Mouse (Mus musculus): ENCODE measurements at regions not wholly inside any gene's neighbourhood (a gene's known extent, or its start where the extent isn't known, plus 50 kb on each side); places are given as distances from the start of the nearest gene placed in this dataset.
A peak's percentile ranks its signal among the peaks of the same experiment; 100 is the strongest.
"Not testable (repeated sequence)": the region's sequence is repeated elsewhere in the genome, so short reads cannot be mapped to it uniquely, and the experiment has no call there.

- H3K4me1 ChIP-seq (ENCODE audit: control insufficient read depth, insufficient read depth, low read length) = peaks cover 2% of the 10 kb centered on the region
- no peak for DNase-seq
- H3K4me3 ChIP-seq = no peak overlapping the region
- no peak overlapping the region for H3K27ac ChIP-seq
- no peak overlapping the region for H3K9ac ChIP-seq (ENCODE audit: low read depth, low read length)
- no peaks in the 10 kb centered on the region for H3K79me2 ChIP-seq (replicated peaks; ENCODE audit: control insufficient read depth, insufficient read depth, low read length)
- 96% methylated on average over 5 of the region's 5 CpGs for WGBS
- no peaks in the 10 kb centered on the region for H3K27me3 ChIP-seq (ENCODE audit: control insufficient read depth, insufficient read depth, low read length)
- no peak for TF ChIP-seq EP300 (IDR thresholded peaks at IDR 0.05; ENCODE audit: insufficient read depth, low read depth, low read length)
- no peak for TF ChIP-seq POLR2A (IDR thresholded peaks at IDR 0.05; ENCODE audit: insufficient read depth, low read depth, low read length)
- no peak for TF ChIP-seq CTCF (IDR thresholded peaks at IDR 0.05)
- intact Hi-C loops (cut with DNase I) = loop anchor here (5.0 kb wide), 1 partner anchor 65 kb away; no protein-coding TSS in a partner anchor
- peaks cover 2% of the 10 kb centered on the region; the same call in 1 of the 2 replicates for H3K36me3 ChIP-seq (ENCODE audit: control insufficient read depth, insufficient read depth, low read length)
Observed at GRCm38 (mm10) chr11:16592766-16593165, 84.5 kb upstream of the Sec61g start.

GRCm38 (mm10) chr11:16594832-16595231, 86.5 kb upstream of the Sec61g start:
- TF ChIP-seq POLR2A (IDR thresholded peaks at IDR 0.05; ENCODE audit: insufficient read depth, low read depth, low read length) = no peak
- no peak for TF ChIP-seq EP300 (IDR thresholded peaks at IDR 0.05; ENCODE audit: insufficient read depth, low read depth, low read length)
- no peak for TF ChIP-seq CTCF (IDR thresholded peaks at IDR 0.05)
- 71% methylated on average over 1 of the region's 1 CpGs for WGBS
- intact Hi-C loops (cut with DNase I) = loop anchor here (5.0 kb wide), 1 partner anchor 68 kb away; no protein-coding TSS in a partner anchor
- no peak for DNase-seq
- Histone ChIP-seq H3K9ac (ENCODE audit: low read depth, low read length) (no peak overlapping the region), H3K27ac (no peak overlapping the region), H3K4me1 (ENCODE audit: control insufficient read depth, insufficient read depth, low read length) (peaks cover 2% of the 10 kb centered on the region), H3K4me3 (no peak overlapping the region), H3K36me3 (ENCODE audit: control insufficient read depth, insufficient read depth, low read length) (peaks cover 2% of the 10 kb centered on the region; the same call in 1 of the 2 replicates), H3K27me3 (ENCODE audit: control insufficient read depth, insufficient read depth, low read length) (no peaks in the 10 kb centered on the region), H3K79me2 (replicated peaks; ENCODE audit: control insufficient read depth, insufficient read depth, low read length) (no peaks in the 10 kb centered on the region)

- TF ChIP-seq CTCF (IDR thresholded peaks at IDR 0.05) (no peak), EP300 (IDR thresholded peaks at IDR 0.05; ENCODE audit: insufficient read depth, low read depth, low read length) (no peak), POLR2A (IDR thresholded peaks at IDR 0.05; ENCODE audit: insufficient read depth, low read depth, low read length) (no peak)
- no peak for DNase-seq
- Histone ChIP-seq H3K36me3 (ENCODE audit: control insufficient read depth, insufficient read depth, low read length) (no peaks in the 10 kb centered on the region), H3K27ac (no peak overlapping the region), H3K27me3 (ENCODE audit: control insufficient read depth, insufficient read depth, low read length) (no peaks in the 10 kb centered on the region), H3K4me1 (ENCODE audit: control insufficient read depth, insufficient read depth, low read length) (no peaks in the 10 kb centered on the region), H3K79me2 (replicated peaks; ENCODE audit: control insufficient read depth, insufficient read depth, low read length) (no peaks in the 10 kb centered on the region), H3K9ac (ENCODE audit: low read depth, low read length) (no peak overlapping the region), H3K4me3 (no peak overlapping the region)
- WGBS = 75% methylated on average over 6 of the region's 6 CpGs
- intact Hi-C loops (cut with DNase I) = no loop called here
Observed at GRCm38 (mm10) chr11:16597038-16597830, 89.0 kb upstream of the Sec61g start.

- H3K36me3 ChIP-seq (ENCODE audit: control insufficient read depth, insufficient read depth, low read length) = no peaks in the 10 kb centered on the region
- no peak overlapping the region for H3K27ac ChIP-seq
- no peak overlapping the region for H3K4me3 ChIP-seq
- intact Hi-C loops (cut with DNase I) = no loop called here
- H3K27me3 ChIP-seq (ENCODE audit: control insufficient read depth, insufficient read depth, low read length) = no peaks in the 10 kb centered on the region
- DNase-seq = peak; percentile 32
- no peaks in the 10 kb centered on the region for H3K4me1 ChIP-seq (ENCODE audit: control insufficient read depth, insufficient read depth, low read length)
- no peaks in the 10 kb centered on the region for H3K79me2 ChIP-seq (replicated peaks; ENCODE audit: control insufficient read depth, insufficient read depth, low read length)
- H3K9ac ChIP-seq (ENCODE audit: low read depth, low read length) = no peak overlapping the region
- WGBS = 80% methylated on average over 3 of the region's 3 CpGs
- TF ChIP-seq CTCF (IDR thresholded peaks at IDR 0.05) (no peak), POLR2A (IDR thresholded peaks at IDR 0.05; ENCODE audit: insufficient read depth, low read depth, low read length) (no peak), EP300 (IDR thresholded peaks at IDR 0.05; ENCODE audit: insufficient read depth, low read depth, low read length) (no peak)
Observed at GRCm38 (mm10) chr11:16602947-16603346, 94.7 kb upstream of the Sec61g start.

GRCm38 (mm10) chr11:16606435-16607214, 98.3 kb upstream of the Sec61g start:
- intact Hi-C loops (cut with DNase I) = no loop called here
- WGBS = 59% methylated on average over 7 of the region's 7 CpGs
- Histone ChIP-seq H3K27me3 (ENCODE audit: control insufficient read depth, insufficient read depth, low read length) (no peaks in the 10 kb centered on the region), H3K4me1 (ENCODE audit: control insufficient read depth, insufficient read depth, low read length) (no peaks in the 10 kb centered on the region), H3K79me2 (replicated peaks; ENCODE audit: control insufficient read depth, insufficient read depth, low read length) (no peaks in the 10 kb centered on the region), H3K27ac (no peak overlapping the region), H3K9ac (ENCODE audit: low read depth, low read length) (no peak overlapping the region), H3K4me3 (no peak overlapping the region), H3K36me3 (ENCODE audit: control insufficient read depth, insufficient read depth, low read length) (no peaks in the 10 kb centered on the region)
- TF ChIP-seq POLR2A (IDR thresholded peaks at IDR 0.05; ENCODE audit: insufficient read depth, low read depth, low read length) = no peak
- TF ChIP-seq CTCF (IDR thresholded peaks at IDR 0.05) = no peak
- TF ChIP-seq EP300 (IDR thresholded peaks at IDR 0.05; ENCODE audit: insufficient read depth, low read depth, low read length) = no peak
- no peak for DNase-seq

GRCm38 (mm10) chr11:16607900-16608422, 99.7 kb upstream of the Sec61g start:
- DNase-seq; intact Hi-C loops (cut with DNase I): not testable (repeated sequence)
- WGBS = 94% methylated on average over 3 of the region's 3 CpGs

More at GRCm38 (mm10) chr11:16607900-16608422, 99.7 kb upstream of the Sec61g start:
- not testable (repeated sequence) for H3K4me1 ChIP-seq (ENCODE audit: control insufficient read depth, insufficient read depth, low read length); H3K9ac ChIP-seq (ENCODE audit: low read depth, low read length); H3K27ac ChIP-seq; H3K27me3 ChIP-seq (ENCODE audit: control insufficient read depth, insufficient read depth, low read length); H3K79me2 ChIP-seq (replicated peaks; ENCODE audit: control insufficient read depth, insufficient read depth, low read length); H3K4me3 ChIP-seq; H3K36me3 ChIP-seq (ENCODE audit: control insufficient read depth, insufficient read depth, low read length)

Data from heart, adult 2 months (tissue).